Mouse (Mus musculus): ENCODE measurements around the gene Bmp8b.
"Not testable (repeated sequence)": the region's sequence is repeated elsewhere in the genome, so short reads cannot be mapped to it uniquely, and the experiment has no call there.

- not testable (repeated sequence) for TF ChIP-seq CTCF (IDR thresholded peaks at IDR 0.05; ENCODE audit: low read depth); EP300 (optimal IDR thresholded peaks at IDR 0.05)
Observed at GRCm38 (mm10) chr4:123111275-123111983, 6.5 kb downstream of the Bmp8b start.

All from stomach, postnatal 0 days (tissue).